Mouse (Mus musculus) midbrain, embryonic 10.5 days (tissue): Measurements from ENCODE around the gene Gm136. TPM values are rescaled to one million over a fixed set of nuclear protein-coding genes. Genes with fewer than 3 reads are reported as not detected.
"Not testable (repeated sequence)": the region's sequence is repeated elsewhere in the genome, so short reads cannot be mapped to it uniquely, and the experiment has no call there.

ENCODE experiments used
- DNase-seq: peaks from one replicate; pipeline ENCODE4 v3.0.0-alpha.2; 2017; ENCODE audit warnings: low spot score
- H3K27ac ChIP-seq: fragments of 300-500 bp; sonication (generic); replicated peaks from 2 replicates; pipeline ENCODE4 v1.5.1; 2016; ENCODE audit warnings: mild to moderate bottlenecking
- H3K27me3 ChIP-seq: fragments of 300-500 bp; sonication (generic); 2 replicates; pipeline ENCODE4 v1.6.1; 2016; ENCODE audit warnings: low read depth, mild to moderate bottlenecking; ENCODE audit not compliant: poor library complexity, severe bottlenecking
- H3K36me3 ChIP-seq: fragments of 300-500 bp; sonication (generic); 2 replicates; pipeline ENCODE4 v1.6.1; 2016; ENCODE audit warnings: mild to moderate bottlenecking, moderate library complexity
- H3K4me1 ChIP-seq: fragments of 300-500 bp; sonication (generic); 2 replicates; pipeline ENCODE4 v1.6.1; 2016
- H3K4me3 ChIP-seq: fragments of 300-500 bp; sonication (generic); 2 replicates; pipeline ENCODE4 v1.5.1; 2016; ENCODE audit warnings: mild to moderate bottlenecking, moderate library complexity
- H3K9me3 ChIP-seq: fragments of 300-500 bp; sonication (generic); replicated peaks from 2 replicates; pipeline ENCODE4 v1.6.1; 2016; ENCODE audit warnings: mild to moderate bottlenecking
- WGBS: fragments of 180-500 bp; shearing (Covaris S2); methylation state at CpG from one replicate; pipeline ENCODE4 v1.1.7; 2016; 5-methylcytosine and 5-hydroxymethylcytosine counted together
- polyA plus RNA-seq: library from polyadenylated mRNA; unstranded; fragments of >200 nt; fragmentation: Nextera tagmentation; extraction: Ambion mirVana; gene quantifications from 2 replicates; pipeline ENCODE4 v1.2.1, GENCODE M21; 2016

Gm136 gene
- polyA plus RNA-seq, 1 experiment from 2014 or later: not detected

DNA sequence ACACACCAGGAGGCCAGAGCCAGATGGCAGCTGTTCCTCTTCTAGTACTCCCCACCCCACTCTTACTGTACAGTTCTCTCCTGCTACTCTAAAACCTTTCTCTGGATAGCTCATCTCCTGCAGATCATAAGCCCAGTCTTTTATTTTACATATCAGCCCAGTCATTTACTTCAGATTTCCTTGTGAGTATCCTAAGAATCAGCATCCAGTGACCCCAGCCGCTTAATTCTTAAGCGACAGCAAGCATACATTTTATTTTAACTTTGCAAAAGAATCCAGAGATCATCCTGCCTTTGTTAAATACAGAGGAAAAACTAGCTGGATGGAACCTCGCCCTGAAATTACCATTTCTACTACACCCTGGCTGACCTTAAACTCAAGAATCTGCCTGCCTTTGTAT, 21.6 kb downstream of the Gm136 start:
- WGBS: 75% methylated on average over 3 of the region's 3 CpGs
- DNase-seq: no peak
- peaks cover 9% of the 10 kb centered on the region for H3K4me1 ChIP-seq
- H3K36me3 ChIP-seq: no peaks in the 10 kb centered on the region
- H3K9me3 ChIP-seq: no peaks in the 10 kb centered on the region
- no peak overlapping the region for H3K4me3 ChIP-seq
- no peak overlapping the region for H3K27ac ChIP-seq
- peaks cover 5% of the 10 kb centered on the region for H3K27me3 ChIP-seq

GRCm38 (mm10) chr4:34733415-34733814, 22.6 kb downstream of the Gm136 start:
- WGBS: 39% methylated on average over 2 of the region's 2 CpGs
- not testable (repeated sequence) for H3K4me3 ChIP-seq, H3K9me3 ChIP-seq, H3K4me1 ChIP-seq, H3K36me3 ChIP-seq, H3K27ac ChIP-seq, DNase-seq
- H3K27me3 ChIP-seq: peaks cover 15% of the 10 kb centered on the region

- Histone ChIP-seq H3K36me3 (no peaks in the 10 kb centered on the region), H3K27me3 (peaks cover 21% of the 10 kb centered on the region), H3K27ac (no peak within 1 kb of the TSS), H3K4me3 (peak within 1 kb of the TSS; percentile 64), H3K4me1 (peaks cover 9% of the 10 kb centered on the region), H3K9me3 (no peaks in the 10 kb centered on the region)
- WGBS: under 1% methylated on average over 38 of the region's 38 CpGs
- DNase-seq: peak; percentile 88
Measured at GRCm38 (mm10) chr4:34729851-34730341, 26.2 kb downstream of the Gm136 start, which contains the start of gene Cfap206. TSS of gene Cfap206 (minus strand) at chr4:34730206.

DNA sequence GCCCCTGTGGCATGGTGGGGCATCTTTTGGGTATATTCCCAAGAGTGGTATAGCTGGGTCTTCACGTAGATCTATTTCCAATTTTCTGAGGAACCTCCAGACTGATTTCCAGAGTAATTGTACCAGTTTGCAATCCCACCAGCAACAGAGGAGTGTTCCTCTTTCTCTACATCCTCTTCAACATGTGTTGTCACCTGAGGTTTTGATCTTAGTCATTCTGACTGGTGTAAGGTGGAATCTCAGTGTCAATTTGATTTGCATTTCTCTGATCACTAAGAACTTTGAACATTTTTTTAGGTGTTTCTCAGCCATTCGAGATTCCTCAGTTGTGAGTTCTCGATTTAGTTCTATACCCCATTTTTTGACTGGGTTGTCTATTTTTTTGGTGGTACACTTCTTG, 30.4 kb downstream of the Gm136 start:
- not testable (repeated sequence) for H3K4me3 ChIP-seq, H3K9me3 ChIP-seq, DNase-seq, H3K36me3 ChIP-seq, H3K27ac ChIP-seq, H3K4me1 ChIP-seq
- peaks cover 21% of the 10 kb centered on the region for H3K27me3 ChIP-seq
- WGBS: 87% methylated on average over 3 of the region's 3 CpGs

DNA sequence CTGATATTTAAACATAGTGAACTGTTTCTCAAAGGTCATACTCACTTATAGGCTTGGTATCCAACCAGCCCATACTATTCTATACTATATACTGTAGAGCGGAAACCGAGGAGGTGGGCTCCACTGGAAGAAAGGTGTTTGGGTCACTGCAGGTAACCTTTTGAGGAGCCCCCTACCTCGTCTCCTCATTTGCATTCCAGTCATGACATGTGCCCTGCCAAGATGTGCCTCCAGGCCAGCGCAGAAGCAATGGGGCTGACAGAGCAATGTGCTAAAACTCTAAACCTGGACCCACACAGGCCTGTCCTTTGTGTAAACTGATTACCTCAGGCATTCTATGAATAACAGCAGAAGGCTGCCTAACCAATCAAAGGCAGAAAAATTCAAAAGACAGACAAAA, 31.8 kb downstream of the Gm136 start:
- no peak overlapping the region for H3K4me3 ChIP-seq
- no peak for DNase-seq
- no peaks in the 10 kb centered on the region for H3K36me3 ChIP-seq
- no peaks in the 10 kb centered on the region for H3K4me1 ChIP-seq
- H3K9me3 ChIP-seq: peaks cover 13% of the 10 kb centered on the region; the same call in 1 of the 2 replicates
- 63% methylated on average over 4 of the region's 4 CpGs for WGBS
- H3K27me3 ChIP-seq: peaks cover 15% of the 10 kb centered on the region; the same call in 1 of the 2 replicates
- no peak overlapping the region for H3K27ac ChIP-seq

GRCm38 (mm10) chr4:34723186-34723585, 32.9 kb downstream of the Gm136 start:
- Histone ChIP-seq H3K4me3 (no peak overlapping the region), H3K27ac (no peak overlapping the region), H3K4me1 (no peaks in the 10 kb centered on the region), H3K9me3 (peaks cover 16% of the 10 kb centered on the region; the same call in 1 of the 2 replicates), H3K27me3 (peaks cover 4% of the 10 kb centered on the region; the same call in 1 of the 2 replicates), H3K36me3 (no peaks in the 10 kb centered on the region)
- WGBS: 83% methylated on average over 4 of the region's 4 CpGs
- no peak for DNase-seq

- no peak for DNase-seq
- no peak overlapping the region for H3K27ac ChIP-seq
- no peak overlapping the region for H3K4me3 ChIP-seq
- H3K27me3 ChIP-seq: no peaks in the 10 kb centered on the region
- H3K9me3 ChIP-seq: peaks cover 16% of the 10 kb centered on the region; the same call in 1 of the 2 replicates
- no peaks in the 10 kb centered on the region for H3K36me3 ChIP-seq
- WGBS: 91% methylated on average over 7 of the region's 7 CpGs
- no peaks in the 10 kb centered on the region for H3K4me1 ChIP-seq
Measured at GRCm38 (mm10) chr4:34720127-34720895, 35.8 kb downstream of the Gm136 start.

- WGBS: 96% methylated on average over 12 of the region's 12 CpGs
- peaks cover 16% of the 10 kb centered on the region; the same call in 1 of the 2 replicates for H3K9me3 ChIP-seq
- no peak overlapping the region for H3K27ac ChIP-seq
- H3K27me3 ChIP-seq: no peaks in the 10 kb centered on the region
- H3K36me3 ChIP-seq: no peaks in the 10 kb centered on the region
- no peaks in the 10 kb centered on the region for H3K4me1 ChIP-seq
- DNase-seq: no peak
- no peak overlapping the region for H3K4me3 ChIP-seq
Measured at GRCm38 (mm10) chr4:34719421-34719820, 36.6 kb downstream of the Gm136 start.

- H3K4me1 ChIP-seq: no peaks in the 10 kb centered on the region
- WGBS: 91% methylated on average over 1 of the region's 1 CpGs
- DNase-seq: no peak
- H3K9me3 ChIP-seq: peaks cover 15% of the 10 kb centered on the region
- no peak overlapping the region for H3K4me3 ChIP-seq
- no peaks in the 10 kb centered on the region for H3K27me3 ChIP-seq
- H3K36me3 ChIP-seq: no peaks in the 10 kb centered on the region
- no peak overlapping the region for H3K27ac ChIP-seq
Measured at GRCm38 (mm10) chr4:34715062-34715461, 41.0 kb downstream of the Gm136 start.

DNA sequence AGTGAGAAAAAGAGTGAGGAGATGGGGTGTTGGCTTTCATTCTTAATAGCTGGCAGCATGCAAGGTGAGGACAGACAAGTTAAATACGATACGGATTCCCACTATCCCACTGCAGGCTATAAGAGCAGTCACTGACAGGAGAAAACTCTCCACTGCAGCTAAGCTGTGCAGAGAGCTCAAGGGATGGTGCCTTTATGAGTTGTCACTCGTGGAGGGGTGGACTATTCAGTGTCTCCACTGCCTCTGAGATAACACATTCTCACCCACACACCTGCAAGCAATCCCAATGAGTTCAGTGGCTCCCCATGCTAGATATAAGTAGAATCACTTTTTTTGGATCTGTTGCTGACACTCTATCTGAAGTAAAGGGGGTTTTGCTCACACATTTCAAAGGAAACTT, 47.9 kb downstream of the Gm136 start:
- WGBS: 88% methylated on average over 3 of the region's 3 CpGs
- DNase-seq: no peak
- no peaks in the 10 kb centered on the region for H3K36me3 ChIP-seq
- H3K9me3 ChIP-seq: peaks cover 5% of the 10 kb centered on the region; the same call in 1 of the 2 replicates
- no peaks in the 10 kb centered on the region for H3K4me1 ChIP-seq
- no peak overlapping the region for H3K27ac ChIP-seq
- H3K27me3 ChIP-seq: no peaks in the 10 kb centered on the region
- H3K4me3 ChIP-seq: no peak overlapping the region

DNA sequence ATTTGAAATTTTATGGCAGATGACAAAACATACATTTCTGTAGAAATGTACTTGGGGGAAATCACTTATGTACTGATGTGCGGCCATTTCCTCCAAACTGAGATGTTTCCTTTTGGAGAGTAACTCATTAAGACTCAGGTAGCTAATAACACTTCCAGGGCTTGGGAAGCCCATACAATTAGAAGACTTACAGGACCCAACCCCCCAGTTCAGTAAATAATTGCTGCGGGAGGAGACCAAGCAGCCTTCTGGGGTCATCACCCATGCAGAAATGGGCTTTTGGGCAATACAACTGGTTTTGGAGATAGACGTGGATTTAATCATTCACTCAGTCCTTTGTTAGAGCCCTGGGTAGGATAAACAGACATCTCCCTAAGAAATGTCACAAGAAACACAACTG, 48.8 kb downstream of the Gm136 start:
- Histone ChIP-seq H3K27me3 (no peaks in the 10 kb centered on the region), H3K9me3 (peaks cover 5% of the 10 kb centered on the region; the same call in 1 of the 2 replicates), H3K36me3 (no peaks in the 10 kb centered on the region), H3K4me1 (no peaks in the 10 kb centered on the region), H3K4me3 (no peak overlapping the region), H3K27ac (no peak overlapping the region)
- WGBS: 88% methylated on average over 3 of the region's 3 CpGs
- DNase-seq: no peak

- Histone ChIP-seq H3K9me3 (no peaks in the 10 kb centered on the region), H3K36me3 (no peaks in the 10 kb centered on the region), H3K4me1 (no peaks in the 10 kb centered on the region), H3K27ac (no peak overlapping the region), H3K4me3 (no peak overlapping the region), H3K27me3 (no peaks in the 10 kb centered on the region)
- DNase-seq: no peak
- WGBS: 78% methylated on average over 4 of the region's 4 CpGs
Measured at GRCm38 (mm10) chr4:34703029-34703428, 53.0 kb downstream of the Gm136 start.

DNA sequence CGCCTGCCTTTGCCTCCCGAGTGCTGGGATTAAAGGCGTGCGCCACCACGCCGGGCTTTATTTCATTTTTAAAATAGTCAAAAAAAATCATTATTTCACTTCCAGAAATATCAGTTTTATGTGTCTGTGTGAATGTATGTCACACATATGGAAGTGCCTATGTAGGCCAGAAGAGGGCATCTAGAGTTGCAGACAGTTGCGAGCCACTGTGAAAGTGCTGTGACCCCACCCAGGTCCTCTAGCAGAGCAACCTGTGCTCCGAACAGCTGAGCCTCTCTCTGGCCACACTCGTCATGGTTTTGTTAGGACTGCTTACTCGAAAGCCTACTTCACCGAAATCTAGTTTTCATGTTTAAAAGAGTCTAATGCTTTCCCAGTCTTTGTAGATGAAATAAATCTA, 53.8 kb downstream of the Gm136 start:
- H3K36me3 ChIP-seq: no peaks in the 10 kb centered on the region
- no peak for DNase-seq
- no peak overlapping the region for H3K27ac ChIP-seq
- H3K27me3 ChIP-seq: no peaks in the 10 kb centered on the region
- WGBS: 97% methylated on average over 11 of the region's 11 CpGs
- H3K4me3 ChIP-seq: no peak overlapping the region
- H3K4me1 ChIP-seq: no peaks in the 10 kb centered on the region
- H3K9me3 ChIP-seq: no peaks in the 10 kb centered on the region
